Mouse (Mus musculus) CH12.LX (cell line): ENCODE measurements around the gene Fgf11. TPM values are rescaled to one million over a fixed set of nuclear protein-coding genes. Genes with fewer than 3 reads are reported as not detected.

Experiments used
- DNase-seq: peaks from one replicate; pipeline ENCODE4 v3.0.0-alpha.2; 2013; ENCODE audit errors: extremely low read depth
- H3K27ac ChIP-seq: 2 replicates; pipeline ENCODE4 v1.5.1; 2012; ENCODE audit warnings: low read depth, mild to moderate bottlenecking, control low read depth, moderate library complexity; ENCODE audit not compliant: insufficient read depth
- H3K27me3 ChIP-seq: replicated peaks from 2 replicates; pipeline ENCODE3; 2012; ENCODE audit warnings: inconsistent platforms
- H3K36me3 ChIP-seq, 2 experiments: replicated peaks in 1 of 2; 2 replicates each; pipeline versions ENCODE3 to v1.6.1; 2012; ENCODE audit warnings: inconsistent platforms in 1 of 2, low read length in 1 of 2, mild to moderate bottlenecking in 1 of 2, mixed read lengths in 1 of 2, moderate library complexity in 1 of 2; ENCODE audit not compliant: control insufficient read depth in 1 of 2, insufficient read depth in 1 of 2
- H3K4me1 ChIP-seq, 2 experiments: 2 replicates each; pipeline ENCODE4 v1.6.1; 2012; ENCODE audit warnings: inconsistent platforms in 1 of 2, moderate library complexity in 1 of 2; ENCODE audit not compliant: insufficient read depth in 2 of 2, control insufficient read depth in 1 of 2
- H3K4me2 ChIP-seq: 2 replicates; pipeline ENCODE4 v1.6.1; 2012; ENCODE audit warnings: low read depth, mild to moderate bottlenecking, control low read depth; ENCODE audit not compliant: poor library complexity, insufficient read depth, severe bottlenecking
- H3K4me3 ChIP-seq, 3 experiments: fragments of 150-350 bp in 1 of 3; sonication (generic) in 1 of 3; replicated peaks in 1 of 3; 2 replicates each; pipeline versions ENCODE3 to v1.5.1; 2011 to 2012; ENCODE audit warnings: low read depth in 2 of 3, low read length in 2 of 3, mild to moderate bottlenecking in 2 of 3, moderate library complexity in 2 of 3, control low read depth in 1 of 3, improper control_type of control experiment in 1 of 3, inconsistent platforms in 1 of 3, mixed read lengths in 1 of 3; ENCODE audit not compliant: poor library complexity in 1 of 3
- H3K79me2 ChIP-seq: replicated peaks from 2 replicates; pipeline ENCODE4 v1.6.1; 2012; ENCODE audit warnings: mild to moderate bottlenecking, moderate library complexity; ENCODE audit not compliant: control insufficient read depth, poor library complexity, insufficient read depth, severe bottlenecking; ENCODE audit errors: extremely low read depth
- H3K9ac ChIP-seq: 2 replicates; pipeline ENCODE4 v1.6.1; 2012; ENCODE audit warnings: low read depth, mild to moderate bottlenecking, control low read depth, moderate library complexity; ENCODE audit not compliant: insufficient read depth
- H3K9me3 ChIP-seq: replicated peaks from 2 replicates; pipeline ENCODE3; 2012; ENCODE audit warnings: low read length, inconsistent platforms, mixed read lengths
- CHD2 ChIP-seq: IDR thresholded peaks from 2 replicates; pipeline ENCODE4 v1.6.1; 2011; ENCODE audit warnings: low read length, improper control_type of control experiment
- CTCF ChIP-seq, 2 experiments: IDR thresholded peaks in 1 of 2; conservative IDR thresholded peaks in 1 of 2; 2 replicates each; pipeline ENCODE4 v1.5.1; 2011 to 2012; ENCODE audit warnings: low read depth in 2 of 2, low read length in 2 of 2, improper control_type of control experiment in 1 of 2, inconsistent platforms in 1 of 2, mild to moderate bottlenecking in 1 of 2, moderate library complexity in 1 of 2
- ELF1 ChIP-seq: IDR thresholded peaks from 2 replicates; pipeline ENCODE4 v1.6.1; 2014; ENCODE audit warnings: low read depth, mild to moderate bottlenecking, inconsistent platforms, low read length, improper control_type of control experiment
- ETS1 ChIP-seq: conservative IDR thresholded peaks from 2 replicates; pipeline ENCODE4 v1.6.1; 2012; ENCODE audit warnings: low read depth, mild to moderate bottlenecking, inconsistent platforms, low read length, improper control_type of control experiment, moderate library complexity
- HCFC1 ChIP-seq: IDR thresholded peaks from 2 replicates; pipeline ENCODE4 v1.6.1; 2012; ENCODE audit warnings: low read depth, mild to moderate bottlenecking, inconsistent platforms, low read length, improper control_type of control experiment
- IRF4 ChIP-seq: IDR thresholded peaks from 2 replicates; pipeline ENCODE4 v1.6.1; 2014; ENCODE audit warnings: low read depth, mild to moderate bottlenecking, inconsistent platforms, low read length, improper control_type of control experiment
- JUND ChIP-seq: conservative IDR thresholded peaks from 2 replicates; pipeline ENCODE4 v1.6.1; 2011; ENCODE audit warnings: low read depth, low read length, improper control_type of control experiment
- KAT2A ChIP-seq: IDR thresholded peaks from 2 replicates; pipeline ENCODE4 v1.6.1; 2012; ENCODE audit warnings: low read length, improper control_type of control experiment, inconsistent platforms; ENCODE audit not compliant: insufficient replicate concordance
- MAX ChIP-seq: IDR thresholded peaks from 2 replicates; pipeline ENCODE4 v1.6.1; 2011; ENCODE audit warnings: low read length, improper control_type of control experiment
- MAZ ChIP-seq: IDR thresholded peaks from 2 replicates; pipeline ENCODE4 v1.6.1; 2012; ENCODE audit warnings: low read depth, mild to moderate bottlenecking, inconsistent platforms, low read length, improper control_type of control experiment, moderate library complexity
- MEF2A ChIP-seq: IDR thresholded peaks from 2 replicates; pipeline ENCODE4 v1.6.1; 2014; ENCODE audit warnings: low read depth, mild to moderate bottlenecking, inconsistent platforms, low read length, improper control_type of control experiment, borderline replicate concordance
- MXI1 ChIP-seq: IDR thresholded peaks from 2 replicates; pipeline ENCODE4 v1.6.1; 2011; ENCODE audit warnings: mild to moderate bottlenecking, low read depth, low read length, improper control_type of control experiment
- NELFE ChIP-seq: IDR thresholded peaks from 2 replicates; pipeline ENCODE4 v1.6.1; 2011; ENCODE audit warnings: low read depth, low read length, improper control_type of control experiment
- NRF1 ChIP-seq: IDR thresholded peaks from 2 replicates; pipeline ENCODE4 v1.6.1; 2014; ENCODE audit warnings: low read depth, mild to moderate bottlenecking, inconsistent platforms, low read length, improper control_type of control experiment, moderate library complexity
- SIN3A ChIP-seq: IDR thresholded peaks from 2 replicates; pipeline ENCODE4 v1.6.1; 2012; ENCODE audit warnings: low read length, improper control_type of control experiment, inconsistent platforms
- TBP ChIP-seq: conservative IDR thresholded peaks from 2 replicates; pipeline ENCODE4 v1.6.1; 2011; ENCODE audit warnings: low read depth, low read length, improper control_type of control experiment
- TCF12 ChIP-seq: IDR thresholded peaks from 2 replicates; pipeline ENCODE4 v1.6.1; 2014; ENCODE audit warnings: low read depth, mild to moderate bottlenecking, inconsistent platforms, low read length, improper control_type of control experiment
- UBTF ChIP-seq: IDR thresholded peaks from 2 replicates; pipeline ENCODE4 v1.6.1; 2012; ENCODE audit warnings: low read depth, mild to moderate bottlenecking, inconsistent platforms, low read length, improper control_type of control experiment, moderate library complexity
- USF1 ChIP-seq: IDR thresholded peaks from 2 replicates; pipeline ENCODE4 v1.6.1; 2014; ENCODE audit warnings: low read depth, mild to moderate bottlenecking, inconsistent platforms, low read length, improper control_type of control experiment
- USF2 ChIP-seq: conservative IDR thresholded peaks from 2 replicates; pipeline ENCODE4 v1.6.1; 2011; ENCODE audit warnings: low read depth, low read length, improper control_type of control experiment
- ZC3H11A ChIP-seq: IDR thresholded peaks from 2 replicates; pipeline ENCODE4 v1.6.1; 2012; ENCODE audit warnings: low read depth, mild to moderate bottlenecking, inconsistent platforms, low read length, improper control_type of control experiment
- dilution Hi-C: fragments of 300-500 bp; cut with MboI; formaldehyde crosslinking; loops from 2 replicates; pipeline ENCODE4 v1.14.3; 2020; ENCODE audit warnings: low sequenced_read_pairs; ENCODE audit not compliant: extremely low pct_unique_long_range_greater_than_20kb, extremely low pct_ligation_motif_present
- in situ Hi-C: fragments of 300-500 bp; cut with MboI; formaldehyde crosslinking; loops from 3 replicates; pipeline ENCODE4 v1.14.3; 2019; ENCODE audit warnings: low sequenced_read_pairs, low pct_ligation_motif_present, low pct_unique_long_range_greater_than_20kb, mixed read lengths
- polyA plus RNA-seq: library from polyadenylated mRNA; unstranded; fragments of >175 nt; gene quantifications from 2 replicates; pipeline ENCODE4 v1.2.1, GENCODE M21; 2012; ENCODE audit warnings: low read depth; ENCODE audit not compliant: insufficient read length
- total RNA-seq, 2 experiments: library from RNA; depleted of rRNA; stranded (reverse); fragments of 300-350 nt in 1 of 2; fragments of >200 nt in 1 of 2; gene quantifications; 2 replicates each; pipeline ENCODE4 v1.2.3; 2012 to 2014

Fgf11 gene
- total and polyA plus RNA-seq, 3 experiments: 0.93 to 3.9 (median 1.8) TPM

DNA sequence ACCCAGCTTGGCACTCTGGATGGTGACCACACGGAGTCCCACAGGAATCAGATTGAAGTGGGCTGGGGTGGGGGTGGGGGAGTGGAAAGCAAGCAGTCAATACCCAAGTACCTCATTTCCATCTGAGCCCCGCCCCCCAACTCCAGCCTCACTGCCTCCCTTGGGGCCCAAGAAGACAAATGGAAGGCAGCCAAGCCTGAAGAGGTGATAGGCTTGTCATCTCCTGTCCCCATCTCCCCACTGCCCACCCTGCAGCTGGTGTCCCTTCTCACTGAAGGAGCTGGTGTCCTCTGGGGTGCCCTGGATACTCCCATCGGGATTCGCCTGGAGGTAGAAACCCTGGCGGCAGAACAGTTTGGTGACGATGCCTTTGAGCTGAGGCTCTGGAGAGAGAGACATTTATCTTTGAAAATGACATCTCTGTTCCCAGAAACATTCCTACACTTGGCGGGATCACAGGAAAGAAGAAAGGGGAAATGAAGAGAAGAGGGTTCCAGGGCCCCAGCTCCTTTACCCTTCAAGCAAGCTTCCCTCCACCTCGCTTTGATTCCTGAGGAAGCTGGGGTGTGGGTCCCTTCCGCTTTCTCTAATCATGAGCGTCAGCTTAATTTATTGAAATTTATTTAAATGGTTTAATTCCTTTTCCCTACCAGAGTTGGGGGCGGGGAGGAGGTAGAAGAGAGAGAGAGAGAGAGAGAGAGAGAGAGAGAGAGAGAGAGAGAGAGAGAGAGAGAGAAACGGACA, 2.1 kb downstream of the Fgf11 start (continued):
- TF ChIP-seq MAZ (peak; percentile 61; the same call in 1 of the 2 replicates), USF1 (no peak), CHD2 (peak; percentile 68), SIN3A (peak; percentile 12; the same call in 1 of the 2 replicates), KAT2A (0 out of 2 replicates have a peak, but pooled peaks have one; percentile 40), UBTF (no peak), ZC3H11A (no peak), CTCF (conservative IDR thresholded peaks at IDR 0.05 in 1 of 2, IDR thresholded peaks at IDR 0.05 in 1 of 2; ENCODE audit: low read depth in 2 of 2, low read length in 2 of 2) (no peak), MEF2A (peak; percentile 19; the same call in 1 of the 2 replicates), USF2 (no peak), TBP (peak; percentile 84), NRF1 (no peak), HCFC1 (no peak), NELFE (peak; percentile 15; the same call in 1 of the 2 replicates), JUND (no peak)

- Histone ChIP-seq H3K27me3 (peaks cover 24% of the 10 kb centered on the region), H3K9ac (no peak overlapping the region), H3K27ac (no peak overlapping the region), H3K9me3 (peaks cover 19% of the 10 kb centered on the region), H3K4me2 (no peak overlapping the region), H3K4me3 (peak overlapping the region in 2 of 3 experiments; percentile 36 to 49), H3K36me3 (peaks cover 0 to 3% of the 10 kb centered on the region in 2 experiments), H3K79me2 (no peaks in the 10 kb centered on the region), H3K4me1 (peaks cover 9 to 58% of the 10 kb centered on the region in 2 experiments)
- dilution Hi-C loops: no loop called here
- no peak for DNase-seq
- in situ Hi-C loops: no loop called here
- no peak for TF ChIP-seq ELF1
- TF ChIP-seq ETS1: no peak
- no peak for TF ChIP-seq TCF12
- no peak for TF ChIP-seq UBTF
- TF ChIP-seq USF2: no peak
- TF ChIP-seq IRF4: no peak
- TF ChIP-seq SIN3A: no peak
- no peak for TF ChIP-seq MXI1
- TF ChIP-seq HCFC1: no peak
- TF ChIP-seq NRF1: no peak
- TF ChIP-seq MAX: no peak
Measured at GRCm38 (mm10) chr11:69797924-69798323, 3.7 kb downstream of the Fgf11 start.
